In genomic region chr7:141121051-141121531, GRCm38 (mm10) we compare ENCODE assay signal across 14 mouse cellular contexts. TPM values are rescaled to one million over a fixed set of nuclear protein-coding genes. Genes with fewer than 3 reads are reported as not detected.
A peak's percentile ranks its signal among the peaks of the same experiment; 100 is the strongest.
DNase-seq lines count a peak whose midpoint lies in the region; ATAC-seq and TF ChIP-seq lines count a peak whose summit lies in the region.
"Had no signal": no experiment of that assay in that cellular context is flagged by ENCODE, and none has a peak within 500 bp of the region (broad histone marks: within the 10 kb centered on the region; RNA-seq: fewer than 3 reads in every experiment).

No protein-coding gene starts in this region.

- no peaks in the 10 kb centered on the region for H3K9me3 ChIP-seq in MEL (replicated peaks; ENCODE audit: insufficient read depth, low read length)
- no peaks in the 10 kb centered on the region for H3K9me3 ChIP-seq in kidney, embryonic 16.5 days (ENCODE audit: low read length)
- H3K9me3 ChIP-seq in hindbrain, postnatal 0 days (ENCODE audit: low read length): no peaks in the 10 kb centered on the region
- H3K9me3 ChIP-seq: limb, embryonic 15.5 days had no signal

- no peak overlapping the region for H3K9ac ChIP-seq in MEL (ENCODE audit: control insufficient read depth, low read depth, low read length, poor library complexity, severe bottlenecking)
- no peak overlapping the region for H3K9ac ChIP-seq in kidney, embryonic 16.5 days (replicated peaks; ENCODE audit: low read length)
- H3K9ac ChIP-seq in hindbrain, postnatal 0 days (replicated peaks; ENCODE audit: low read length): no peak overlapping the region
- H3K9ac ChIP-seq: limb, embryonic 15.5 days had no signal

- no peaks in the 10 kb centered on the region for H3K79me2 ChIP-seq in MEL (ENCODE audit: control insufficient read depth, insufficient read depth, low read length, poor library complexity)

- peak; percentile 61 for DNase-seq in adrenal gland, postnatal 10 days
- DNase-seq in adrenal gland, postnatal 25 days: no peak
- DNase-seq in MEL (ENCODE audit: low read depth, low spot score): no peak
- DNase-seq in lung, adult 2 months: no peak
- DNase-seq in thymus, postnatal 0 days (ENCODE audit: low spot score): no peak
- no peak for DNase-seq in hindbrain, postnatal 0 days (ENCODE audit: low spot score)
- no peak for DNase-seq in right cerebral cortex, postnatal 4 days
- DNase-seq: thymus, postnatal 36 days had no signal

- TF ChIP-seq CTCF in MEL (IDR thresholded peaks at IDR 0.05 in 2 of 3, conservative IDR thresholded peaks at IDR 0.05 in 1 of 3; ENCODE audit: control insufficient read depth in 1 of 3, insufficient read depth in 1 of 3, low read depth in 2 of 3, low read length in 3 of 3, poor library complexity in 1 of 3, severe bottlenecking in 1 of 3): no peak; a peak in 1 of 6 replicates
- TF ChIP-seq CTCF in lung, adult 2 months (IDR thresholded peaks at IDR 0.05; ENCODE audit: insufficient read depth, low read length): peak; percentile 23; the same call in 1 of the 2 replicates
- no peak for TF ChIP-seq CTCF in hindbrain, postnatal 0 days (IDR thresholded peaks at IDR 0.05; ENCODE audit: low read depth)

- no peak for ATAC-seq in kidney, embryonic 16.5 days (ENCODE audit: low FRiP score, low TSS enrichment)
- no peak for ATAC-seq in hindbrain, postnatal 0 days
- ATAC-seq: Patski had no signal

- peaks cover 4 to 13% of the 10 kb centered on the region in 2 experiments for H3K4me1 ChIP-seq in MEL (ENCODE audit: control insufficient read depth in 1 of 2, insufficient read depth in 2 of 2, low read length in 2 of 2)
- H3K4me1 ChIP-seq in kidney, embryonic 16.5 days (ENCODE audit: insufficient read depth, low read length): peaks cover 4% of the 10 kb centered on the region
- no peaks in the 10 kb centered on the region for H3K4me1 ChIP-seq in lung, adult 2 months (ENCODE audit: control insufficient read depth, insufficient read depth, low read length)
- H3K4me1 ChIP-seq in hindbrain, postnatal 0 days (ENCODE audit: insufficient read depth, low read length): no peaks in the 10 kb centered on the region

- WGBS in kidney, embryonic 16.5 days: 70% methylated on average over 5 of the region's 5 CpGs
- 73% methylated on average over 5 of the region's 5 CpGs for WGBS in lung, adult 2 months
- 79% methylated on average over 5 of the region's 5 CpGs for WGBS in hindbrain, postnatal 0 days

- H3K4me2 ChIP-seq in kidney, embryonic 16.5 days (replicated peaks; ENCODE audit: low read depth, low read length): no peak overlapping the region
- no peak overlapping the region for H3K4me2 ChIP-seq in hindbrain, postnatal 0 days (ENCODE audit: low read depth, low read length)
- H3K4me2 ChIP-seq: limb, embryonic 15.5 days had no signal

- no peaks in the 10 kb centered on the region for H3K27me3 ChIP-seq in MEL (ENCODE audit: control insufficient read depth in 1 of 2, insufficient read depth in 2 of 2, low read length in 2 of 2)
- H3K27me3 ChIP-seq in kidney, embryonic 16.5 days (ENCODE audit: insufficient read depth, low read length): no peaks in the 10 kb centered on the region
- no peaks in the 10 kb centered on the region for H3K27me3 ChIP-seq in hindbrain, postnatal 0 days (ENCODE audit: insufficient read depth, low read length)
- H3K27me3 ChIP-seq: Patski had no signal

- TF ChIP-seq EP300 in MEL (IDR thresholded peaks at IDR 0.05; ENCODE audit: low read depth in 1 of 2, low read length in 2 of 2): no peak

- H3K36me3 ChIP-seq in MEL (ENCODE audit: control insufficient read depth in 1 of 2, insufficient read depth in 2 of 2, low read length in 2 of 2): peaks cover 0 to 13% of the 10 kb centered on the region in 2 experiments; a peak in 2 of 4 replicates
- no peaks in the 10 kb centered on the region for H3K36me3 ChIP-seq in kidney, embryonic 16.5 days (ENCODE audit: insufficient read depth, low read length)
- H3K36me3 ChIP-seq in hindbrain, postnatal 0 days (ENCODE audit: insufficient read depth, low read length): no peaks in the 10 kb centered on the region
- H3K36me3 ChIP-seq: limb, embryonic 15.5 days had no signal

- no peak for TF ChIP-seq RAD21 in MEL (IDR thresholded peaks at IDR 0.05; ENCODE audit: low read depth, low read length)

- no peak for TF ChIP-seq POLR2A in MEL (IDR thresholded peaks at IDR 0.05; ENCODE audit: control insufficient read depth in 1 of 2, insufficient read depth in 1 of 2, low read depth in 1 of 2, low read length in 2 of 2, poor library complexity in 1 of 2)
- no peak for TF ChIP-seq POLR2A in lung, adult 2 months (IDR thresholded peaks at IDR 0.05; ENCODE audit: borderline replicate concordance, extremely low read depth, low read depth, low read length)

- H3K27ac ChIP-seq in MEL (ENCODE audit: control insufficient read depth, low read depth, low read length): no peak overlapping the region
- H3K27ac ChIP-seq in kidney, embryonic 16.5 days (ENCODE audit: low read length): peak overlapping the region; percentile 43; the same call in 1 of the 2 replicates
- H3K27ac ChIP-seq in hindbrain, postnatal 0 days: no peak overlapping the region
- H3K27ac ChIP-seq: limb, embryonic 15.5 days had no signal

- no peak overlapping the region for H3K4me3 ChIP-seq in MEL (ENCODE audit: control insufficient read depth in 1 of 2, insufficient read depth in 1 of 2, low read depth in 2 of 2, low read length in 2 of 2)
- H3K4me3 ChIP-seq in kidney, embryonic 16.5 days (ENCODE audit: low read length): no peak overlapping the region
- H3K4me3 ChIP-seq in lung, adult 2 months (replicated peaks; ENCODE audit: extremely low read depth, low read depth, low read length): no peak overlapping the region
- H3K4me3 ChIP-seq in hindbrain, postnatal 0 days (ENCODE audit: low read length): no peak overlapping the region
- H3K4me3 ChIP-seq: limb, embryonic 15.5 days had no signal

RNA-seq across cellular contexts. Expression of gene Ptdss2, which starts 1.1 kb away (rescaled TPM):
- total RNA-seq in adrenal gland, postnatal 10 days (2021): 10 to 100 TPM; 51.0 to 57.2 TPM
- 29.1 and 48.2 TPM in 2 replicates for total RNA-seq in adrenal gland, postnatal 25 days (2021)
- total RNA-seq in MEL (2012; rRNA removed): 12.2 and 16.9 TPM in 2 replicates
- polyA plus RNA-seq in MEL (2012; ENCODE audit: insufficient read depth in 1 of 2, insufficient read length in 2 of 2, low read depth in 1 of 2, low replicate concordance in 2 of 2, missing spikeins in 1 of 2): 10 to 100 TPM in 1 of 2 experiments, not detected in 1; 44.9 TPM
- polyA plus RNA-seq in kidney, embryonic 16.5 days (2015; fragmentation: Nextera tagmentation; extraction: Ambion mirVana): 85.5 and 86.7 TPM in 2 replicates
- polyA plus RNA-seq in lung, adult 2 months (2012; rRNA removed): 22.9 and 24.1 TPM in 2 replicates
- polyA plus RNA-seq in thymus, postnatal 0 days (2015; fragmentation: Nextera tagmentation; extraction: Ambion mirVana): 25.5 and 28.8 TPM in 2 replicates
- 13.6 and 25.6 TPM in 2 replicates for total RNA-seq in hindbrain, postnatal 0 days (2014; rRNA removed)
- polyA plus RNA-seq in hindbrain, postnatal 0 days (2015; fragmentation: Nextera tagmentation; extraction: Ambion mirVana): 96.1 and 96.8 TPM in 2 replicates

RNA-seq across cellular contexts. Expression of gene Ano9, which starts 3.5 kb away (rescaled TPM):
- under 1 TPM; 0.33 to 0.42 TPM for total RNA-seq in adrenal gland, postnatal 10 days (2021)
- total RNA-seq in adrenal gland, postnatal 25 days (2021): 0.33 TPM in 1 of 2 replicates, not detected in the other
- total RNA-seq in MEL (2012; rRNA removed): 0.08 TPM in 1 of 2 replicates, not detected in the other
- under 1 TPM in 1 of 2 experiments, not detected in 1; 0.03 TPM for polyA plus RNA-seq in MEL (2012; ENCODE audit: insufficient read depth in 1 of 2, insufficient read length in 2 of 2, low read depth in 1 of 2, low replicate concordance in 2 of 2, missing spikeins in 1 of 2)
- polyA plus RNA-seq in kidney, embryonic 16.5 days (2015; fragmentation: Nextera tagmentation; extraction: Ambion mirVana): 8.0 and 8.6 TPM in 2 replicates
- 2.8 and 10.7 TPM in 2 replicates for polyA plus RNA-seq in lung, adult 2 months (2012; rRNA removed)
- polyA plus RNA-seq in thymus, postnatal 0 days (2015; fragmentation: Nextera tagmentation; extraction: Ambion mirVana): 0.18 and 0.33 TPM in 2 replicates
- 0.25 and 2.1 TPM in 2 replicates for total RNA-seq in hindbrain, postnatal 0 days (2014; rRNA removed)
- polyA plus RNA-seq in hindbrain, postnatal 0 days (2015; fragmentation: Nextera tagmentation; extraction: Ambion mirVana): 0.45 and 0.66 TPM in 2 replicates
- total RNA-seq: hematopoietic stem cell, adult 5-6 weeks; layer of hippocampus, postnatal 25 days had no signal
- polyA plus RNA-seq: cortical plate, adult 2 months had no signal

RNA-seq across cellular contexts. Expression of gene Sigirr, which starts 20.7 kb away (rescaled TPM):
- total RNA-seq in adrenal gland, postnatal 10 days (2021): 10 to 100 TPM in 1 of 2 experiments, 1 to 10 TPM in 1; 8.3 to 10.6 TPM
- 4.5 and 5.0 TPM in 2 replicates for total RNA-seq in adrenal gland, postnatal 25 days (2021)
- 8.3 and 8.6 TPM in 2 replicates for total RNA-seq in MEL (2012; rRNA removed)
- 10 to 100 TPM in 1 of 2 experiments, not detected in 1; 17.5 TPM for polyA plus RNA-seq in MEL (2012; ENCODE audit: insufficient read depth in 1 of 2, insufficient read length in 2 of 2, low read depth in 1 of 2, low replicate concordance in 2 of 2, missing spikeins in 1 of 2)
- 37.7 and 45.2 TPM in 2 replicates for polyA plus RNA-seq in kidney, embryonic 16.5 days (2015; fragmentation: Nextera tagmentation; extraction: Ambion mirVana)
- 40.5 and 40.6 TPM in 2 replicates for polyA plus RNA-seq in lung, adult 2 months (2012; rRNA removed)
- 45.9 and 51.9 TPM in 2 replicates for polyA plus RNA-seq in thymus, postnatal 0 days (2015; fragmentation: Nextera tagmentation; extraction: Ambion mirVana)
- 1.2 and 19.5 TPM in 2 replicates for total RNA-seq in hindbrain, postnatal 0 days (2014; rRNA removed)
- 2.4 and 2.6 TPM in 2 replicates for polyA plus RNA-seq in hindbrain, postnatal 0 days (2015; fragmentation: Nextera tagmentation; extraction: Ambion mirVana)

RNA-seq across cellular contexts. Expression of gene Pkp3, which starts 43.1 kb away (rescaled TPM):
- total RNA-seq in adrenal gland, postnatal 10 days (2021): 1 to 10 TPM in 1 of 2 experiments, under 1 TPM in 1; 0.94 to 1.5 TPM
- total RNA-seq in adrenal gland, postnatal 25 days (2021): 0.86 and 1.2 TPM in 2 replicates
- total RNA-seq in MEL (2012; rRNA removed): not detected in 2 replicates
- polyA plus RNA-seq in MEL (2012; ENCODE audit: insufficient read depth in 1 of 2, insufficient read length in 2 of 2, low read depth in 1 of 2, low replicate concordance in 2 of 2, missing spikeins in 1 of 2): not detected
- 9.2 and 10.5 TPM in 2 replicates for polyA plus RNA-seq in kidney, embryonic 16.5 days (2015; fragmentation: Nextera tagmentation; extraction: Ambion mirVana)
- 23.8 and 47.7 TPM in 2 replicates for polyA plus RNA-seq in lung, adult 2 months (2012; rRNA removed)
- polyA plus RNA-seq in thymus, postnatal 0 days (2015; fragmentation: Nextera tagmentation; extraction: Ambion mirVana): 45.1 and 47.8 TPM in 2 replicates
- total RNA-seq in hindbrain, postnatal 0 days (2014; rRNA removed): 0.58 TPM in 1 of 2 replicates, not detected in the other
- polyA plus RNA-seq in hindbrain, postnatal 0 days (2015; fragmentation: Nextera tagmentation; extraction: Ambion mirVana): 0.29 TPM in 1 of 2 replicates, not detected in the other
- total RNA-seq: layer of hippocampus, postnatal 25 days had no signal

RNA-seq across cellular contexts. Expression of gene Rnh1, which starts 51.6 kb away (rescaled TPM):
- total RNA-seq in adrenal gland, postnatal 10 days (2021): 100 to 1,000 TPM; 150 to 155 TPM
- total RNA-seq in adrenal gland, postnatal 25 days (2021): 298 and 356 TPM in 2 replicates
- total RNA-seq in MEL (2012; rRNA removed): 69.6 and 71.4 TPM in 2 replicates
- polyA plus RNA-seq in MEL (2012; ENCODE audit: insufficient read depth in 1 of 2, insufficient read length in 2 of 2, low read depth in 1 of 2, low replicate concordance in 2 of 2, missing spikeins in 1 of 2): 10 to 100 TPM in 1 of 2 experiments, not detected in 1; 94.5 TPM
- 141 and 155 TPM in 2 replicates for polyA plus RNA-seq in kidney, embryonic 16.5 days (2015; fragmentation: Nextera tagmentation; extraction: Ambion mirVana)
- 128 and 195 TPM in 2 replicates for polyA plus RNA-seq in lung, adult 2 months (2012; rRNA removed)
- 71.2 and 72.2 TPM in 2 replicates for polyA plus RNA-seq in thymus, postnatal 0 days (2015; fragmentation: Nextera tagmentation; extraction: Ambion mirVana)
- total RNA-seq in hindbrain, postnatal 0 days (2014; rRNA removed): 65.2 and 74.3 TPM in 2 replicates
- polyA plus RNA-seq in hindbrain, postnatal 0 days (2015; fragmentation: Nextera tagmentation; extraction: Ambion mirVana): 55.3 and 55.7 TPM in 2 replicates
